Mouse (Mus musculus) E14TG2a.4 (cell line): ENCODE measurements at regions not wholly inside any gene's neighbourhood (a gene's known extent, or its start where the extent isn't known, plus 50 kb on each side); places are given as distances from the start of the nearest gene placed in this dataset.
A peak's percentile ranks its signal among the peaks of the same experiment; 100 is the strongest.

Experiments used
- H3K27me3 ChIP-seq: 2 replicates; pipeline ENCODE4 v1.6.1; 2014; ENCODE audit warnings: low read length, control low read depth; ENCODE audit not compliant: insufficient read depth
- H3K36me3 ChIP-seq: 2 replicates; pipeline ENCODE4 v1.6.1; 2014; ENCODE audit warnings: low read length, control low read depth; ENCODE audit not compliant: insufficient read depth
- H3K4me1 ChIP-seq: replicated peaks from 2 replicates; pipeline ENCODE4 v1.6.1; 2014; ENCODE audit warnings: low read depth, low read length, control low read depth
- H3K4me3 ChIP-seq: replicated peaks from 2 replicates; pipeline ENCODE4 v1.5.1; 2014; ENCODE audit warnings: mild to moderate bottlenecking, low read length
- H3K9me3 ChIP-seq: 2 replicates; pipeline ENCODE4 v1.6.1; 2014; ENCODE audit warnings: low read length, control low read depth
- CTCF ChIP-seq: conservative IDR thresholded peaks from 2 replicates; pipeline ENCODE4 v1.5.1; 2014; ENCODE audit warnings: low read length
- NANOG ChIP-seq: IDR thresholded peaks from 2 replicates; pipeline ENCODE4 v1.6.1; 2014; ENCODE audit warnings: borderline replicate concordance, low read length, mixed read lengths
- POU5F1 ChIP-seq: IDR thresholded peaks from 2 replicates; pipeline ENCODE4 v1.6.1; 2014; ENCODE audit warnings: low read length, borderline replicate concordance

DNA sequence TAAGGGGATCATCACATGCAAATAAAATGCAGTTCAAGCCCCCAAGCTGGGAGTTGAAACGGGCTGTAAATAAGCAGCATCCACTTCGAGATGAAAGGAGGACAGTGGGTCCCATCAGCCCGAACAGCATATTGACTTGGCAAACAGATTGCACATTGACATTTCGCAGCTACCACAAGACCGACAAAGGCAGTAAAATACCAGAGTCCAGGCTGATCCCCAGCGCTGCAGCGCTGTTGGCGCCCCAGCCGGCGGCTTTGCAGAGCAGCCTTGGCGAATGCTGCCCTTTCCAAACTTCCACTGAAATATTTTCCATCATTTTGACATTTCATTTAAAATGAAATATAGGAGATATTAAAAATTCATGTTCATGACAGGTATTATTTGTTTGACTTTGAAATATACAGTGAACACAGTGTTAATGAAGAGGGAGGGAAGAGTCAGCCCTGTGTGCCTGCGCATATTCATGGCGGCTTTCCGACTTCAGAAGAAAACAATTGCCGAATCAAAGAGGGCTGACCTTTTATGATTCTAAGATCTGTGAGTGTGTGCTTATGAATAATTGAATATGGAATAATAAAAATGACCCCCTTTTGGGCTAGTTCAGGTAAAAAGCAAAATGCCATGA lies 98.4 kb downstream of the Sqor start:
- no peaks in the 10 kb centered on the region for H3K9me3 ChIP-seq
- H3K36me3 ChIP-seq = no peaks in the 10 kb centered on the region
- H3K27me3 ChIP-seq = no peaks in the 10 kb centered on the region
- H3K4me1 ChIP-seq = no peaks in the 10 kb centered on the region
- H3K4me3 ChIP-seq = no peak overlapping the region
- TF ChIP-seq POU5F1 (no peak), CTCF (no peak), NANOG (no peak)

DNA sequence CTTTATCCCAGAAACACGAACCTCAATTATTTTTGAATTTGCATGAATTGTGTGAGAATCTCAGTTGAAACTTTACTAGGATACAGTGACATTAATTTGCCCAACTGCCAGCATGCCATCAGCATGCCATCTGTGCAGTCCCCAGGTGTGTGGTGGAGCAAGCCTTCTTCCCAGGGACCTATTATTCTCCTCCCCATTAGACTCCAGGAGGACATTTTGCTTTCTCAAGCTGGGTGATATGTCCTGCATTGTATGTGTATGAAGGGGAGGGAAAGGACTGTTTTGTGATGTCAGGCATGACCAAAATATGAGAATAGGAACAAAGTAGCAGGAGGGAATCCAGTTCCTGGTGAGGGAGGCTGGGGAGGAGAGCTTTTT lies 98.9 kb downstream of the Sqor start:
- no peaks in the 10 kb centered on the region for H3K36me3 ChIP-seq
- H3K27me3 ChIP-seq = no peaks in the 10 kb centered on the region
- H3K4me1 ChIP-seq = no peaks in the 10 kb centered on the region
- H3K9me3 ChIP-seq = no peaks in the 10 kb centered on the region
- TF ChIP-seq NANOG (no peak), POU5F1 (no peak), CTCF (no peak)
- no peak overlapping the region for H3K4me3 ChIP-seq

DNA sequence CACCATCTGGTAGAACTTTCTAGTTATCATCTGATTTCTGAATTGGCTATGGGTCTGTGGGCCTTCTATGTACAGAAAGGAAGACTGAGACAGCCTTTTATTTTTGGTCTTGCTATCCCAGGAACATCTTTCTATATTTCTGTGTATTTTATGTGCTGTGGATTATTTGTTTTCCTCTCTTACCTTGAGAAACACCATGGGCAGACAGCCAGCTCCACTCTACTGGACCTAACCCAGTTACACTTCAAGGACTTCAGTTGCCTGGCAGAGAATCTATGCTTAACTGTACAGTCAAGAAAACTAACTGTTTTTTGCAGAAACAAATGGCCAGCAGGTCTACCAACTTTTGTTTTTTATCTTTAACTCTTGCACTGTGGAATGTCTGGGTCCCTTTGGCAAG lies 122.1 kb downstream of the Sqor start:
- TF ChIP-seq CTCF = no peak
- no peak for TF ChIP-seq POU5F1
- no peak for TF ChIP-seq NANOG
- Histone ChIP-seq H3K36me3 (no peaks in the 10 kb centered on the region), H3K4me3 (no peak overlapping the region), H3K9me3 (peaks cover 51% of the 10 kb centered on the region), H3K27me3 (no peaks in the 10 kb centered on the region), H3K4me1 (no peaks in the 10 kb centered on the region)

DNA sequence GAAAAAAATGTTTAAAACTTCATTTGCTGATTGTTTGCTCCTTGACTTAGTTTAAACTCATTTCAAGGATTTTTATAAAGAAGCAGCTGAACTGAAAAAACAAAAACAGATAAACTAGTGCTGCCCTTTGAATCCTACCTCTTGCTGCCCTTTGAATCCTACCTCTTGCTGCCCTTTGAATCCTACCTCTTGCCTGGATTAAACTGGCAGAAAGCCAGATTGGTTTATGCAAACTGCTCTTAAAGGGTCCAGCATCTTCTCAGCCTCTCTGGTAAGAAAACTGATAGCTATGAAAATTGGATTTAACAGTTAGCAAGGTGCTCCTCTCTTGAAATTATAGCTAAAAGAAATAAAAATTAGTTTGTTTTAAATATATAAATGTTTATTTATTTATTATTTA lies 122.5 kb downstream of the Sqor start:
- Histone ChIP-seq H3K4me3 (no peak overlapping the region), H3K9me3 (peaks cover 51% of the 10 kb centered on the region), H3K4me1 (no peaks in the 10 kb centered on the region), H3K27me3 (no peaks in the 10 kb centered on the region), H3K36me3 (no peaks in the 10 kb centered on the region)
- TF ChIP-seq POU5F1 = no peak
- no peak for TF ChIP-seq CTCF
- TF ChIP-seq NANOG = no peak

DNA sequence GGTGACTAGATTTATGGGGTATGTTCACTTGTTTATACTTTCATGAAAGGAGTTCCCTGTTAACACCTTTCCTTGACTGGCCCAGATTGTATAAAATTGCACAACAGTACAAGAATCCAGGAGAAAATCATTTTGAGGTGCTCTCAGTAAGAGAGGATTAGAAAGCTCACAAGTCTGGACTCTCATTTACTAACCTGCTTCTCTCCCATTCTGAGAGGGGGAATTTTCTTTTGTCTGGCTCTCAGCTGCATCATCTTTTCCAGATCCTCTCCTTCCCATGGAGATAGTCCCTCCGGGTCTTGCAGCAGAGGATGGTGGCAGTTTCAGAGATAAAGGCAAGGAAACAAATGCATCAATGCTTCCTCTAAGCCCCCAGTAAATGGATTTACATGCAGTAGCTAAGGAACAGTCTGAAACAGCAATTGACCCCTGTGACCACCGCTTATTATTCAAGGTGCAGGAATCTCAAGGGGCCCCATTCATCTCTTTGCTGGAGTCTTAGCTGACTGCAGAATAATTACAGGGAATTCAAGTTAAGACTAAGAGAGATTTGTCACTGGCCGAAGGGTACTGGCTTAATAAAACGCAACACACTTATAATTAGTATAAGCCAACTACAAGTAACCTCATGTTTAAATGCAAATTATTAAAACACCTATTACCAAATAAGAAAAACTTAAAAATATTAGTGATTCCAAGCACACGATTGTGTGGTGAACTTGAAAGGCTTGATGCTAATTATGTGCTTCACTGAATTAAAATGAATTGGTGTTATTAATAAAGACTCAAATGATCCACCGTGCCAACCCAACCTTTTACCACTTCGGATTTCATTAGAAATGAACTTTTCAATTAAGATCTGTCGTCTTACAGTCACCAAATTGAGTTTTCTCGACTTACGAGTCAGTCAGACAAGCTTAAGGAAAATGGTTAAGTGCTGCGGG lies 140.4 kb downstream of the Sqor start:
- TF ChIP-seq CTCF = no peak
- no peak for TF ChIP-seq POU5F1
- no peak for TF ChIP-seq NANOG
- Histone ChIP-seq H3K4me1 (no peaks in the 10 kb centered on the region), H3K36me3 (no peaks in the 10 kb centered on the region), H3K9me3 (no peaks in the 10 kb centered on the region), H3K27me3 (no peaks in the 10 kb centered on the region), H3K4me3 (no peak overlapping the region)

DNA sequence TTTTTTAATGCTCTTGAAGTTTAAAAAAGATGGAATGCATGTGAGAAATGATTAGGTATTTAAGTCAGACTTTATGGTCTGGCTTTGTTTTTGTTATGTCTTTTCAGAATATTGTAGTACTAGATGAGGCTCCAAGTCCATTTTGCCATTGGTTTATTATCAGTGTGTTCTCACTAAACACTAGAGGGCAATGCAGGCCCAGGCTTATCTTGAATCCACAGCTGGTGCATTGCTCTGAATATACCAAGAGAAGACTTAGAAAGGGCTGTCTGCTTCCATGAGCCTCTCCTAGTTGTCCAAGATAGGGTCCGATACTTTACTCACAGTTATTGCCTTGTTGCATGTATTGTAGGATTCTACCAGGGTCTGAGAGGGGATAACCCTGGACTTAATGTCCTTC lies 151.7 kb downstream of the Sqor start:
- Histone ChIP-seq H3K4me1 (no peaks in the 10 kb centered on the region), H3K9me3 (peaks cover 5% of the 10 kb centered on the region; the same call in 1 of the 2 replicates), H3K27me3 (no peaks in the 10 kb centered on the region), H3K36me3 (no peaks in the 10 kb centered on the region), H3K4me3 (no peak overlapping the region)
- TF ChIP-seq NANOG (no peak), POU5F1 (no peak), CTCF (no peak)

DNA sequence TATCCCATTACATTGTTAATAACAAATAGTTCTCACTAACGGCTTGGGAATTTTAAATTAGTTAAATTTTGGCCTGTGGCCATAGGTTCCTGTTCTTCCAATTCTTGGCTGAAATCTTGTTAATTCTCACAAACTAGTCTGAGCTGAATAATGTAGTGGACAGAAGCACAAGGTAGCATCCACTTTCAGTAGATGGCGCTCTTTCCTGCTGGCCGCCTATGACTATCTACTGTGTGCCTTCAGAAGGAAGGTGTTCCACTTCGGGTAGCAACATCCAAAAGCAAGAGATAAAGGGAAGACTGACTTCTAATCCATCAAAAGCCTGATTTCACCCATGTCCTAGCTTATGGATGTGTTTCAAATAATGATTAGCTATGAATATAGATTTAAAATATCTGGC lies 172.9 kb downstream of the Sqor start:
- TF ChIP-seq NANOG = no peak
- no peak for TF ChIP-seq POU5F1
- peak; percentile 37 for TF ChIP-seq CTCF

DNA sequence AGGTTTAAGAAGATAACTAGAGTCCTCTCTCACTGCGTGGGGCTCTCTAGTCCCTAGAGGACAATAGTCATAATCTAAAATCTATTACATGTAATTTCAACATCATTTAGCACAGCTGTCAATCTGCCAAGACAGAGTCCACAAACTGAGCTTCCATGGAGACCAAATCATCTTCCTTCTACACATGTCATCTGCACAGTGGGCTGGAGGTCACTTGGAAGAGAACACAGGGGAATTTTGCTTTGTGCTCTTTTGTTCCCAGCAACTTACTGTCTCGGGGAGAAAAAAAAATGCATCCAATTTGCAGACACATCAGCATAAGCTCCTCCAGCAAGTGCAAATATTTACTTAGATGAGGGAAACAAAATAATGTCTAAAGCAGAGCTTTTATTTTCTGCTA lies 179.8 kb downstream of the Sqor start:
- no peaks in the 10 kb centered on the region for H3K9me3 ChIP-seq
- no peak overlapping the region for H3K4me3 ChIP-seq
- no peak for TF ChIP-seq CTCF
- no peak for TF ChIP-seq NANOG
- TF ChIP-seq POU5F1 = no peak
- H3K36me3 ChIP-seq = no peaks in the 10 kb centered on the region
- no peaks in the 10 kb centered on the region for H3K4me1 ChIP-seq
- no peaks in the 10 kb centered on the region for H3K27me3 ChIP-seq

More for the DNA sequence above, 172.9 kb downstream of the Sqor start:
- no peaks in the 10 kb centered on the region for H3K36me3 ChIP-seq
- no peaks in the 10 kb centered on the region for H3K9me3 ChIP-seq
- no peaks in the 10 kb centered on the region for H3K27me3 ChIP-seq
- no peaks in the 10 kb centered on the region for H3K4me1 ChIP-seq
- no peak overlapping the region for H3K4me3 ChIP-seq

DNA sequence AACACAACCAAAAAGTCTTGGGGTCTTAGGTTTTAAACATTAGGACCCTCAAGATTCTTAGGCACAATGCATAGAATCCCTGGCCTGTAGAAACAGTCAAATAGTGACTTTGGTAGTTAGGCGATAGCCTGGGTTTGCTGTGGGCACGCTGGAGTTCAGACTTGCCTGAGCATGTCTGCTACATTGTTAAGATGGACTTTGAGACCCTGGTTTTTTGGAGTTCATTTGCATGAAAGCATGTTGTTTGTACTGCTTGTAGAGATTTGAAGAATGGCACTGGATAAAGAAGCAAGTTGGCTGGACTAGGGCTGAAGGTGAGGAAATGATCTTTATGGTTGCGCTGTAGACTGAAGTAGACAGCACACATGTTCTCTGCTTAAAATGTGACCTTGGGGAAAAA lies 180.9 kb downstream of the Sqor start:
- Histone ChIP-seq H3K9me3 (no peaks in the 10 kb centered on the region), H3K36me3 (no peaks in the 10 kb centered on the region), H3K4me3 (no peak overlapping the region), H3K4me1 (no peaks in the 10 kb centered on the region), H3K27me3 (no peaks in the 10 kb centered on the region)
- TF ChIP-seq NANOG (no peak), POU5F1 (no peak), CTCF (no peak)
